27 mouse cellular contexts compared by ENCODE assay signal in genomic region chr9:43983220-43983619, GRCm38 (mm10). TPM values are rescaled to one million over a fixed set of nuclear protein-coding genes. Genes with fewer than 3 reads are reported as not detected.
DNase-seq lines count a peak whose midpoint lies in the region; ATAC-seq lines count a peak whose summit lies in the region.
"Had no signal": no experiment of that assay in that cellular context is flagged by ENCODE, and none has a peak within 500 bp of the region (broad histone marks: within the 10 kb centered on the region; RNA-seq: fewer than 3 reads in every experiment).

No protein-coding gene starts in this region.

- intact Hi-C loops in gastrocnemius, postnatal 36 days (cut with DNase I) = loop anchor here (10.0 kb wide), 1 partner anchor 252 kb away; the partner anchor contains the start of gene Cbl
- intact Hi-C loops in heart, postnatal 10 days (cut with DNase I) = loop anchor here (10.0 kb wide), 2 partner anchors 252 to 412 kb away; partner anchors contain the start of genes Cbl and Slc37a4
- intact Hi-C loops in heart, postnatal 36 days (cut with DNase I) = loop anchor here (5.0 to 10.0 kb wide), 2 partner anchors 252 to 409 kb away; partner anchors contain the start of gene Cbl

- DNase-seq in gastrocnemius, adult 18-20 months (ENCODE audit: low spot score) = peak; percentile 38
- no peak for DNase-seq in gastrocnemius, postnatal 36 days
- DNase-seq in heart, postnatal 10 days = peak; percentile 31 to 51
- no peak for DNase-seq in heart, postnatal 36 days
- DNase-seq in midbrain, embryonic 11.5 days (ENCODE audit: low spot score, missing footprints) = peak; percentile 12
- no peak for DNase-seq in midbrain, embryonic 14.5 days
- no peak for DNase-seq in embryo, embryonic 11 days
- DNase-seq: adrenal gland, adult 2 months; adrenal gland, postnatal 10 days; adrenal gland, postnatal 25 days; B cell, adult 2 months; cerebellum, adult 11 months; cerebellum, adult 18-20 months; cerebellum, adult 8-10 months; cerebellum, adult 9-11 months; cerebellum, postnatal 14 days; cerebellum, postnatal 36 days had no signal

- H3K4me1 ChIP-seq in midbrain, embryonic 11.5 days (ENCODE audit: control insufficient read depth, insufficient read depth, low read length) = no peaks in the 10 kb centered on the region
- no peaks in the 10 kb centered on the region for H3K4me1 ChIP-seq in midbrain, embryonic 14.5 days (ENCODE audit: control insufficient read depth, insufficient read depth, low read length)
- H3K4me1 ChIP-seq: forebrain, embryonic 13.5 days; forebrain, embryonic 15.5 days had no signal

- H3K36me3 ChIP-seq in midbrain, embryonic 11.5 days (ENCODE audit: control insufficient read depth, insufficient read depth, low read length) = no peaks in the 10 kb centered on the region
- no peaks in the 10 kb centered on the region for H3K36me3 ChIP-seq in midbrain, embryonic 14.5 days (ENCODE audit: control insufficient read depth, insufficient read depth, low read length)
- H3K36me3 ChIP-seq: embryonic facial prominence, embryonic 10.5 days; embryonic facial prominence, embryonic 12.5 days; forebrain, embryonic 15.5 days; G1E had no signal

- no peak overlapping the region for H3K4me3 ChIP-seq in midbrain, embryonic 11.5 days (ENCODE audit: low read depth, low read length)
- no peak overlapping the region for H3K4me3 ChIP-seq in midbrain, embryonic 14.5 days (replicated peaks; ENCODE audit: low read depth, low read length)
- H3K4me3 ChIP-seq: embryonic facial prominence, embryonic 10.5 days; embryonic facial prominence, embryonic 12.5 days; forebrain, embryonic 13.5 days; forebrain, embryonic 15.5 days had no signal

- no peak for ATAC-seq in midbrain, embryonic 11.5 days (ENCODE audit: low FRiP score)
- no peak for ATAC-seq in midbrain, embryonic 14.5 days (ENCODE audit: low FRiP score, low TSS enrichment)
- ATAC-seq: activated CD4-positive, CD25-positive, alpha-beta regulatory T cell, adult 4 months; CD4-positive, CD25-positive, alpha-beta regulatory T cell, adult 4 months; forebrain, embryonic 13.5 days; forebrain, embryonic 15.5 days; Patski had no signal

- H3K27me3 ChIP-seq in midbrain, embryonic 11.5 days (ENCODE audit: control insufficient read depth, insufficient read depth, low read length) = no peaks in the 10 kb centered on the region
- H3K27me3 ChIP-seq in midbrain, embryonic 14.5 days (ENCODE audit: control insufficient read depth, insufficient read depth, low read length) = no peaks in the 10 kb centered on the region
- H3K27me3 ChIP-seq: forebrain, embryonic 15.5 days; Patski had no signal

- H3K4me2 ChIP-seq in midbrain, embryonic 11.5 days = no peak overlapping the region
- H3K4me2 ChIP-seq in midbrain, embryonic 14.5 days (ENCODE audit: low read length) = no peak overlapping the region
- H3K4me2 ChIP-seq: embryonic facial prominence, embryonic 12.5 days; forebrain, embryonic 13.5 days; forebrain, embryonic 15.5 days had no signal

- no peak overlapping the region for H3K9ac ChIP-seq in midbrain, embryonic 11.5 days (ENCODE audit: low read length)
- no peak overlapping the region for H3K9ac ChIP-seq in midbrain, embryonic 14.5 days (replicated peaks; ENCODE audit: low read length)
- H3K9ac ChIP-seq: embryonic facial prominence, embryonic 12.5 days; forebrain, embryonic 13.5 days; forebrain, embryonic 15.5 days had no signal

- H3K27ac ChIP-seq in midbrain, embryonic 11.5 days (ENCODE audit: low read depth, low read length) = no peak overlapping the region
- H3K27ac ChIP-seq in midbrain, embryonic 14.5 days (replicated peaks; ENCODE audit: low read depth, low read length) = no peak overlapping the region
- H3K27ac ChIP-seq: embryonic facial prominence, embryonic 10.5 days; embryonic facial prominence, embryonic 12.5 days; forebrain, embryonic 13.5 days; forebrain, embryonic 15.5 days had no signal

- H3K9me3 ChIP-seq in midbrain, embryonic 11.5 days (ENCODE audit: control insufficient read depth, low read length) = no peaks in the 10 kb centered on the region
- H3K9me3 ChIP-seq in midbrain, embryonic 14.5 days (ENCODE audit: control insufficient read depth, low read length) = no peaks in the 10 kb centered on the region
- H3K9me3 ChIP-seq: embryonic facial prominence, embryonic 10.5 days; embryonic facial prominence, embryonic 12.5 days; forebrain, embryonic 13.5 days; forebrain, embryonic 15.5 days; G1E had no signal

- WGBS in midbrain, embryonic 11.5 days = 68% methylated on average over 2 of the region's 2 CpGs
- 69% methylated on average over 2 of the region's 2 CpGs for WGBS in midbrain, embryonic 14.5 days

RNA-seq across cellular contexts. Expression of gene Thy1, which starts 60.0 kb away (rescaled TPM):
- 10 to 100 TPM in 1 of 2 experiments, 1 to 10 TPM in 1; 7.9 to 10.5 TPM for total RNA-seq in gastrocnemius, adult 18-20 months (2021)
- total RNA-seq in gastrocnemius, postnatal 36 days (2021) = 10 to 100 TPM; 13.2 to 18.7 TPM
- total RNA-seq in heart, postnatal 10 days (2021) = 10 to 100 TPM; 31.3 to 32.3 TPM
- 10 to 100 TPM; 13.3 to 15.3 TPM for total RNA-seq in heart, postnatal 36 days (2021)
- not detected in 2 replicates for polyA plus RNA-seq in midbrain, embryonic 11.5 days (2014; fragmentation: Nextera tagmentation; extraction: Ambion mirVana)
- 1.6 and 1.8 TPM in 2 replicates for polyA plus RNA-seq in midbrain, embryonic 14.5 days (2014; fragmentation: Nextera tagmentation; extraction: Ambion mirVana)
- total RNA-seq: CH12.LX, G1E had no signal
- polyA plus RNA-seq: forebrain, embryonic 11.5 days; G1E; Patski had no signal

Comparison
In these comparisons a context has a peak if more than half of its experiments do, and no peak if none do; other contexts are left out.
1. DNase-seq: peak in gastrocnemius, adult 18-20 months (single experiment), heart, postnatal 10 days (2 of 2) and midbrain, embryonic 11.5 days (single experiment); none in gastrocnemius, postnatal 36 days (0 of 2), heart, postnatal 36 days (0 of 2), midbrain, embryonic 14.5 days (single experiment) and embryo, embryonic 11 days (single experiment).